Mouse (Mus musculus): ENCODE measurements around the gene Tctex1d1.

Tctex1d1 gene

GRCm38 (mm10) chr4:102978440-102978839, at the start of gene Tctex1d1:
Gene Tctex1d1, plus strand, starts transcription at chr4:102978606.
- no peak for DNase-seq (ENCODE audit: low spot score in 2 of 2)

GRCm38 (mm10) chr4:102929491-102929890, 48.9 kb upstream of the Tctex1d1 start:
- no peak for DNase-seq (ENCODE audit: low spot score in 2 of 2)

- no peak for DNase-seq (ENCODE audit: low spot score in 2 of 2)
Observed at GRCm38 (mm10) chr4:102930679-102931078, 47.7 kb upstream of the Tctex1d1 start.

- DNase-seq (ENCODE audit: low spot score in 2 of 2): no peak
Observed at GRCm38 (mm10) chr4:102940266-102940665, 38.1 kb upstream of the Tctex1d1 start.

GRCm38 (mm10) chr4:102940738-102941137, 37.7 kb upstream of the Tctex1d1 start:
- no peak for DNase-seq (ENCODE audit: low spot score in 2 of 2)

- no peak for DNase-seq (ENCODE audit: low spot score in 2 of 2)
Observed at GRCm38 (mm10) chr4:102944325-102944724, 34.1 kb upstream of the Tctex1d1 start.

- no peak for DNase-seq (ENCODE audit: low spot score in 2 of 2)
Observed at GRCm38 (mm10) chr4:102952476-102952875, 25.9 kb upstream of the Tctex1d1 start.

- peak in 1 of 2 experiments; percentile 15 for DNase-seq (ENCODE audit: low spot score in 2 of 2)
Observed at GRCm38 (mm10) chr4:102955294-102955956, 23.0 kb upstream of the Tctex1d1 start.

GRCm38 (mm10) chr4:102959409-102959808, 19.0 kb upstream of the Tctex1d1 start:
- DNase-seq (ENCODE audit: low spot score in 2 of 2): peak; percentile 4

- DNase-seq (ENCODE audit: low spot score in 2 of 2): no peak
Observed at GRCm38 (mm10) chr4:102964174-102964573, 14.2 kb upstream of the Tctex1d1 start.

- no peak for DNase-seq (ENCODE audit: low spot score in 2 of 2)
Observed at GRCm38 (mm10) chr4:102967811-102968210, 10.6 kb upstream of the Tctex1d1 start.

GRCm38 (mm10) chr4:102969599-102969998, 8.8 kb upstream of the Tctex1d1 start:
- DNase-seq (ENCODE audit: low spot score in 2 of 2): no peak

- no peak for DNase-seq (ENCODE audit: low spot score in 2 of 2)
Observed at GRCm38 (mm10) chr4:102971159-102971558, 7.2 kb upstream of the Tctex1d1 start.

- no peak for DNase-seq (ENCODE audit: low spot score in 2 of 2)
Observed at GRCm38 (mm10) chr4:102972071-102972470, 6.3 kb upstream of the Tctex1d1 start.

GRCm38 (mm10) chr4:102974172-102974571, 4.2 kb upstream of the Tctex1d1 start:
- DNase-seq (ENCODE audit: low spot score in 2 of 2): no peak

GRCm38 (mm10) chr4:102976290-102977275, 1.8 kb upstream of the Tctex1d1 start:
- DNase-seq (ENCODE audit: low spot score in 2 of 2): no peak

- no peak for DNase-seq (ENCODE audit: low spot score in 2 of 2)
Observed at GRCm38 (mm10) chr4:102977778-102978321, 556 bp upstream of the Tctex1d1 start.

GRCm38 (mm10) chr4:102979385-102979784, 979 bp downstream of the Tctex1d1 start:
- DNase-seq (ENCODE audit: low spot score in 2 of 2): no peak

- DNase-seq (ENCODE audit: low spot score in 2 of 2): no peak
Observed at GRCm38 (mm10) chr4:102981709-102982108, 3.3 kb downstream of the Tctex1d1 start.

- no peak for DNase-seq (ENCODE audit: low spot score in 2 of 2)
Observed at GRCm38 (mm10) chr4:102986173-102986572, 7.8 kb downstream of the Tctex1d1 start.

- peak; percentile 13 to 24 for DNase-seq (ENCODE audit: low spot score in 2 of 2)
Observed at GRCm38 (mm10) chr4:102986917-102987316, 8.5 kb downstream of the Tctex1d1 start.

- no peak for DNase-seq (ENCODE audit: low spot score in 2 of 2)
Observed at GRCm38 (mm10) chr4:102987325-102987724, 8.9 kb downstream of the Tctex1d1 start.
